Mouse (Mus musculus) spleen, adult 2 months (tissue): Measurements from ENCODE around the gene Tiam1. TPM values are rescaled to one million over a fixed set of nuclear protein-coding genes. Genes with fewer than 3 reads are reported as not detected.

Experiments
- DNase-seq, 2 experiments: peaks; one replicate each; pipeline versions ENCODE4 v3.0.0 to v3.0.0-alpha.2; 2012 to 2021; ENCODE audit warnings: low spot score in 2 of 2, low read depth in 1 of 2
- H3K27ac ChIP-seq: fragments of 200-500 bp; 2 replicates; pipeline ENCODE4 v1.5.1; 2012; ENCODE audit warnings: low read length, inconsistent platforms; ENCODE audit not compliant: insufficient read depth
- H3K27me3 ChIP-seq: fragments of 200-500 bp; 2 replicates; pipeline ENCODE4 v1.6.1; 2012; ENCODE audit warnings: mild to moderate bottlenecking, moderate library complexity, low read length, inconsistent platforms; ENCODE audit not compliant: control insufficient read depth, insufficient read depth
- H3K36me3 ChIP-seq: fragments of 200-500 bp; 2 replicates; pipeline ENCODE4 v1.6.1; 2012; ENCODE audit warnings: mild to moderate bottlenecking, low read length, inconsistent platforms; ENCODE audit not compliant: control insufficient read depth, insufficient read depth
- H3K4me1 ChIP-seq: fragments of 200-500 bp; 2 replicates; pipeline ENCODE4 v1.6.1; 2011; ENCODE audit warnings: inconsistent platforms; ENCODE audit not compliant: control insufficient read depth, insufficient read depth, insufficient read length
- H3K4me3 ChIP-seq: fragments of 200-500 bp; 2 replicates; pipeline ENCODE4 v1.5.1; 2011; ENCODE audit warnings: mild to moderate bottlenecking, inconsistent platforms; ENCODE audit not compliant: insufficient read depth, insufficient read length; ENCODE audit errors: extremely low read depth
- CTCF ChIP-seq: fragments of 200-500 bp; IDR thresholded peaks from 2 replicates; pipeline ENCODE4 v1.5.1; 2011; ENCODE audit warnings: mild to moderate bottlenecking, inconsistent platforms; ENCODE audit not compliant: insufficient read depth, insufficient read length, insufficient replicate concordance; ENCODE audit errors: extremely low read depth
- POLR2A ChIP-seq: fragments of 200-500 bp; IDR thresholded peaks from 2 replicates; pipeline ENCODE4 v1.6.1; 2011; ENCODE audit warnings: low read depth, low read length, inconsistent platforms
- WGBS: fragments of 180-500 bp; shearing (Covaris S2); methylation state at CpG from one replicate; pipeline ENCODE4 v1.1.7; 2018; 5-methylcytosine and 5-hydroxymethylcytosine counted together
- polyA plus RNA-seq: library from polyadenylated mRNA; depleted of rRNA; stranded (reverse); fragments of >200 nt; gene quantifications from 2 replicates; pipeline ENCODE4 v1.2.3, GENCODE M21; 2012

The Tiam1 gene
- polyA plus RNA-seq, 1 experiment = 4.3 TPM

DNA sequence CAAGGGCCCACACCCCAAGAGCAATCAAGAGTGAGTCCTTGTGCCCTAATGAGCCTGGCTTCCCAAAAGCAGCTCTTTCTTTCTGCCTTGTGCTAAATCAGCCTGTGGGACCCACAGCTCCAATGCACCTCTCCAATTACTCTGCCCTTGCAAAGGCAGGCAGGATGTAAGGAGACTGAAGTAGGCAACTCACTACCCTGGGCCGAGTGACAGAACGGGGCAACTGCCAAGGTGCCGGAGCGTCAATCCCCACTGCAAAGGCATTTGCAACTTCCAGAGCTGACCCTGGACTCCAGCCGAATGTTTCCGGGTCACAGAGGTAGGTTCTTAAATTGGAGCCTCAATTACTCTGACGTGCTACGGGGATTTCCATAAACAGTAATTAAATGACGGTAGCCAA lies 257.9 kb downstream of the Tiam1 start:
- Histone ChIP-seq H3K27ac (no peak overlapping the region), H3K4me1 (no peaks in the 10 kb centered on the region), H3K4me3 (no peak overlapping the region), H3K27me3 (no peaks in the 10 kb centered on the region), H3K36me3 (no peaks in the 10 kb centered on the region)
- 94% methylated on average over 9 of the region's 9 CpGs for WGBS
- no peak for DNase-seq
- no peak for TF ChIP-seq CTCF
- no peak for TF ChIP-seq POLR2A

DNA sequence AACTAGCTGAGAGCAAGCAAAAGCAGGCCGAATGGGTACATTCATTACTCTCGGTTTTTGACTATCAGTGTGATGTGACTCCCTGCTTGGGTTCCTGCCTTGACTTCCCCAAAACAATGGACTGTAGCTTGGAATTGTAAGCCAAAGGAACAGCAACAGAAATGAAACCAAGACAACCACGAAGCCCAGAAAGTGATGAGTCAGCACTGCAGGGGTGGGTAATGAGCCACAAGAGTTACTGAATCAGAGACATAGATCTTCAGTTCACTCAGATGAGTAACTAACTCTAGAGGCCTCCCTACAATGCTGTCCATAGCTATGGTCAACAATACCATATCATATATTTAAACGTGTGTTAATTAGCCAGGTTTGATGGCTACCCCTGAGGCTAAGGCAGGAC lies 259.7 kb downstream of the Tiam1 start:
- 84% methylated on average over 4 of the region's 4 CpGs for WGBS
- Histone ChIP-seq H3K36me3 (no peaks in the 10 kb centered on the region), H3K4me3 (no peak overlapping the region), H3K27ac (no peak overlapping the region), H3K4me1 (no peaks in the 10 kb centered on the region), H3K27me3 (no peaks in the 10 kb centered on the region)
- DNase-seq = no peak
- TF ChIP-seq POLR2A (no peak), CTCF (no peak)

DNA sequence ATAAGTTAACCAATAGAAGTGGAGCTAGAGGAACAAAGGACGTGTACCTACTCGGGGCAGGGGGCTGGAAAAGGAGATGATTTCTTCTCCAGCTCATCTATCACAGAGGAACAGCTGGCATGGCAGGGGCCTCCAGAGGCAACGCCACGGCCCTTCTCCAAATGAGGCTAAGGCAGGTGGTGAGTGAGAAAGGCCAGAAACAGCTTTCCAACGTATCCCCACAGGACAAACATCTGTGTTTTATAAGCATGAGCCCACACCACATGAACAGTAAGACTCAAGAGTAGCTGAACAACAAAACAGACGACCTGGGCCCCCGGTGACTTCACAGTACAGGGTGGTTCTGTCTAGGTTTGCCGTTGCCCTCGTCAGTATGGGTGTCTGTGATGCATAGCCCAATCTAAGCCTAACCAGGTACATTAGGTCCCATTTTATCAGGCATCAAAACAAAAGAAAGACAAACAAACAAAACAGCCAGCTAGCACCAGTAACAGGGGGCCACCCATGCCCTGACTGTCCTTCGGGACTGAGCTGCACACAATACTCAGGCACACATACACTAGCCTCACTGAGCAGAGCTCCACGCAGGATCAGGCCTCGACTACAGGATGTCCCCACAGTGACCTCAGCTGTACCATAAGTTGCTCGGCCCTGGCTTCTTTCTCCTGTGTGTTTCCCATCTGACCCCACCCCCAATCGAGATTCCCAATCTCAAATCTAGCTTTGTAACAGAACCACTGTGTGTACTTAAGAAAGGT lies 260.9 kb downstream of the Tiam1 start:
- WGBS = 89% methylated on average over 14 of the region's 14 CpGs
- DNase-seq = no peak

DNA sequence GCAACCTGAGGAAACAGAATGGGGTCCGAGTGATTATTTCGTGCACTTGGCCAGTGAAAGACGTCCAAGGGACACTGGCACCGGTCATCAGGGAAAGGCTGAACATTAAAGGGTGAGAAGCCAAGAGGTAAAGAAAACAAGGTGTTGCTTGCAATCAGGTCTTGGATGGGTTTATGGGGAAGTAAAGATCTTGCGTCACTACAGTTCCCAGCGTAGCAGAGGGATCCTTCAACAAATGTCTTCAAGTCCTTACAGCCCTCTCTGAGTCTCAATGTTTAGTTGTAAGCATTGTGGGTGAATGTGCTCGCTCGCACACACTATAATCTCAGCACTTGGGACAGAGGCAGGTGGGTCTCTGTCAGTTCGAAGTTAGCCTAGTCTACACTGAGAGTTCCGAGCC lies 266.4 kb downstream of the Tiam1 start:
- no peaks in the 10 kb centered on the region for H3K27me3 ChIP-seq
- H3K36me3 ChIP-seq = no peaks in the 10 kb centered on the region
- DNase-seq = no peak
- no peak overlapping the region for H3K27ac ChIP-seq
- TF ChIP-seq POLR2A (no peak), CTCF (no peak)
- 83% methylated on average over 10 of the region's 10 CpGs for WGBS
- H3K4me1 ChIP-seq = peaks cover 9% of the 10 kb centered on the region; the same call in 1 of the 2 replicates
- H3K4me3 ChIP-seq = no peak overlapping the region

More for the DNA sequence above, 260.9 kb downstream of the Tiam1 start:
- no peaks in the 10 kb centered on the region for H3K36me3 ChIP-seq
- H3K4me3 ChIP-seq = no peak overlapping the region
- no peaks in the 10 kb centered on the region for H3K27me3 ChIP-seq
- no peak for TF ChIP-seq CTCF
- no peak for TF ChIP-seq POLR2A
- no peak overlapping the region for H3K27ac ChIP-seq
- H3K4me1 ChIP-seq = peaks cover 1% of the 10 kb centered on the region; the same call in 1 of the 2 replicates

DNA sequence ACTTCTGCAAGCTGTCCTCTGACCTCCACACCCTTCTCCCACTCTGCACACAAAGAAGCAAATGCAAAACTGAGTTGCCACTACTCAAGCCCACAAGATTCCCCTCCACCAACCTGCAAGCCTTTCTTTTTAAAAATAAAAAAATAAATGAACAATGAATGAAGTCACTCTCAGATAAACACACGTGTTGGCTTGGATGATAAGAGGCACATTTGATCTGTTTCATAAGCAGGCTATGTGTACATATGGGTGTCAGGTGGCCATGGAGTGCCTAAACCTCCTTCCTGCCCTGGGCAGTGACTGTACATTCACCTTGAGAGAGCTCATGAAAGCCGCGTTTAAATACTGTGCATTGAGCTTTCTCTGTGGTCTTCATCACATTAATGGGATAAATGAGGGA lies 267.5 kb downstream of the Tiam1 start:
- Histone ChIP-seq H3K4me1 (peaks cover 13% of the 10 kb centered on the region; the same call in 1 of the 2 replicates), H3K36me3 (no peaks in the 10 kb centered on the region), H3K4me3 (no peak overlapping the region), H3K27me3 (no peaks in the 10 kb centered on the region), H3K27ac (no peak overlapping the region)
- TF ChIP-seq CTCF = no peak
- no peak for TF ChIP-seq POLR2A
- DNase-seq = no peak
- 92% methylated on average over 3 of the region's 3 CpGs for WGBS

DNA sequence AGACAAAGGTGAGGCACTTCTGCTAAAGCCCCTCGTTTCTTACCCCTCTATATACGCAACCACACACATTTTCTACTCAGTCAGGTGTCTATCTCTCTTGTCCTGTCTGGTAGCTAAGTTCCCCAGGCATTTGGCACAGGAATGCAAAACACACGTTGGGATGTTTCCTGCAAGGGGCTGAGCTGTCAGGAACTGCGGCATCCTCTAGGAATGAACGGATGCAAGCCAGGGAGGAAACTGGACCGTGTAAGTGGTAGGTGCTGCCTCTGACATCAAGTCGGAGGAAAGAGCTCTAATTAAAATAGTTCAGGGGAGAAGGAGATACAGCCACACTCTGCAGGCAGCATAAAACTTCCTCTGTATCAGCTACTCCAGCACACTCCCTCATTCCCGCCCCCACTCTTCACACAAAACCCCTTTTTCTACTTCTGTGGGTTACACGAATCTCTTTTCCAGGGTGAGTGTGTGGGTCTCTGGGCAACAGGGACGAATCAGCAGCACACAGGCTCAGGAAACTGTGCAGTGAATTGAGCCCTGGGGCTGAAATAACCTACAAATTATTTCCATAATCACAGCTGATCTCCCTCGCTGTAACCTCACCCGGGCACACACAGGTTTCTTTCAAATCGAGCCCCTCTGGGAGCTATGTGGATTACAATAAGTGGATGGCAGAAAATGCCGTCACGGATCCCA lies 269.4 kb downstream of the Tiam1 start:
- Histone ChIP-seq H3K4me1 (peaks cover 14% of the 10 kb centered on the region; the same call in 1 of the 2 replicates), H3K27ac (no peak overlapping the region), H3K36me3 (no peaks in the 10 kb centered on the region), H3K27me3 (no peaks in the 10 kb centered on the region), H3K4me3 (no peak overlapping the region)
- TF ChIP-seq POLR2A (no peak), CTCF (no peak)
- no peak for DNase-seq
- 88% methylated on average over 15 of the region's 15 CpGs for WGBS
